Mouse (Mus musculus) CH12.LX (cell line): Measurements from ENCODE around the gene Lhfpl3.

ENCODE experiments used
- ETS1 ChIP-seq: conservative IDR thresholded peaks from 2 replicates; pipeline ENCODE4 v1.6.1; 2012; ENCODE audit warnings: low read depth, mild to moderate bottlenecking, inconsistent platforms, low read length, improper control_type of control experiment, moderate library complexity
- KAT2A ChIP-seq: IDR thresholded peaks from 2 replicates; pipeline ENCODE4 v1.6.1; 2012; ENCODE audit warnings: low read length, improper control_type of control experiment, inconsistent platforms; ENCODE audit not compliant: insufficient replicate concordance
- MYC ChIP-seq: IDR thresholded peaks from 2 replicates; pipeline ENCODE4 v1.6.1; 2011; ENCODE audit warnings: low read depth, mild to moderate bottlenecking, improper control_type of control experiment, low read length
- POLR2A ChIP-seq: IDR thresholded peaks from 2 replicates; pipeline ENCODE4 v1.6.1; 2011; ENCODE audit warnings: low read depth, mild to moderate bottlenecking, improper control_type of control experiment, low read length
- SIN3A ChIP-seq: IDR thresholded peaks from 2 replicates; pipeline ENCODE4 v1.6.1; 2012; ENCODE audit warnings: low read length, improper control_type of control experiment, inconsistent platforms
- USF1 ChIP-seq: IDR thresholded peaks from 2 replicates; pipeline ENCODE4 v1.6.1; 2014; ENCODE audit warnings: low read depth, mild to moderate bottlenecking, inconsistent platforms, low read length, improper control_type of control experiment

GRCm38 (mm10) chr5:22745885-22746532 is at the start of gene Lhfpl3:
- no peak for TF ChIP-seq USF1
- no peak for TF ChIP-seq POLR2A
- TF ChIP-seq MYC = no peak
- no peak for TF ChIP-seq SIN3A
- no peak for TF ChIP-seq ETS1
- TF ChIP-seq KAT2A = no peak
